Mouse (Mus musculus): ENCODE results near the gene Dync1i1.

Dync1i1 gene

GRCm38 (mm10) chr6:5854048-5854836 is 128.8 kb downstream of the Dync1i1 start:
- in situ Hi-C loops (cut with MboI, MseI) = no loop called here

DNA sequence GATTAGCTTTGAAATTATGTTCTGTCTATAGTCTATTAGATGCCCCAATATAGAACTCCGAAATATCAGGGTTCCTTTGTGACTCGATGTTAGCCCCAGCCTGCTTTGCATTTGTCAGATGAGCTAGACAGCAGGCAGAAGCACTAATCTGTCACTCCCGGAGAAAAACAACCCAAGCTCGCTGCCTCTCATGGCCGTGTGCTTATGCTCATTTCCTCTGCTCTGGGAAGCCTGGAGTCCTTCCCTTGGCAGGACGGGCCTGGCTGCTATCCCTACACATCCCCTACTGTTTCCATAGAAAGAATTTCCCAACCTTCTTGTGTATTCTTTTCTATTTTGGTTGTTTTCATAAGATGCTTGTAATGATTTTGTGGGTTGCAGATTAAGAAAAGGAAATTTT is 130.1 kb downstream of the Dync1i1 start:
- in situ Hi-C loops (cut with MboI, MseI) = no loop called here

- in situ Hi-C loops (cut with MboI, MseI) = no loop called here
Measured at GRCm38 (mm10) chr6:5858371-5858770, 132.9 kb downstream of the Dync1i1 start.

DNA sequence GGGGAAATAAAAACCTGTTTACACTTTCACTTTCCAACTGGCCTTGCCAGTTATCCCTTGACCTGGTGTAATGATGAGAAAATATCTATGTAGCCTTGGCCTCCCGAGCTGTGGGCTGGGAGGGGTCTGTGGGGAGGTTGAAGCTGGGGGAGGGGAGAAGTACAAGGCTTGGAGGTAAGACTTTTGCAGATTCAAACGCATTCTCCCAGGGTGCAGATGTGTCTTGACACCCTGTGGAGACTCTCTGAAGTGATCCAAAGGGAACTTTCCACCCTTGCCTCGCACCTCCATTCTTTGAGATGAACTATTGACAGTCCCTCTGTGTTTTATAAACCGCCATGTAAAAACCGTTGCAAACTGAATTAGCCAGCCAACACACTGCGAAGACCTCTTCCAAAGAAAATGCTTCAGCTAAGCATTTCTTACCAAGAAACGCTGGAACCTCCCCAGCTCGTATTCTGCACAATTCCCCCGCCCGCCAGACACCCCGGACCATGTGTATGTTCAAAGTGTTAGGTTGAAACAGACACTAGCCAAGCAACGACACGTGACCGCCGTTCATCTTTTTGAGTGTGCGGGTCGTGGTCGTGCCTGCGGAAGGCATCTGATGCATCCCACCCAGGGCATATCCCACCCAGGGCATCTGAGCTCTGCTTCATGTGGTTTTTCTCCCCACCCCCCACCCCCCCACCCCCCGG is 133.6 kb downstream of the Dync1i1 start:
- in situ Hi-C loops (cut with MboI, MseI) = no loop called here

DNA sequence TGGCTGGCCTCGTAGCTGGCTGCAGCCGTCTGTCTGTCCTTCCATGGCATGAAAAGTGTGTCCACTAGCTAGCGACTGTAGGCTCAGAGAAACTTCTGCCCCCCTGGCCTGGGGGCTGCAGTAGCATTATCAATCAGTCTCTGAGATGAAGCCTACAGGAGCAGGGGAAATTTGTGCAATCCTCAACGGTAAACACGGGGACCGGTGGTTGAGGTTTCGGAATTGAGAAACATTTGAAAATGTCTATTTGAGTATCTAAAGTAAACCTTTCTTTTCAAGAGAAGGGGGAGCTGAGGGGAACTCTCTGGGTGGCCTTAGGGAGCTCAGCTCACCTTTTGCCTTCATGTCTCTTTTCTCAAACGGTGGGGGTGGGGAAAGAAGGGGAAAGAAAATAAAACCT is 134.2 kb downstream of the Dync1i1 start:
- in situ Hi-C loops (cut with MboI, MseI) = no loop called here

DNA sequence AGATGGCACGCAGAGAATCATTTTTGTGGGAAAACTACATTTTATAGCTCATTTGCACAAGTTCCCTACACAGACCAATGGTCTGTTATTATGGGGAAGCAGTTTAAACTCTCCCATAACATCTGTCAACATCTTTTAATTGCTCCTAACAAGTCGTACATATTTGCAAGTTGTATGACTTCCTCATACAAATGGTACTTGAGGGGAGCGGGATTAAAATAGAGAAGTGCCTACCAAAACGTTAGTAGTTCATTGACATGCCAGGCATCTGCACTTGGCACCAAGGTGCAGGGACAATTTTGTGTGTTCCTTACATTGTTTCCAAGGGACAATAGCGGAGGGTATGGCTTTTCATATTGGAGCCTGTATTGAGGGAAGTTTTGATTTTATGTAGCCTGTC is 140.7 kb downstream of the Dync1i1 start:
- in situ Hi-C loops (cut with MboI, MseI) = no loop called here

GRCm38 (mm10) chr6:5867221-5867620 is 141.8 kb downstream of the Dync1i1 start:
- in situ Hi-C loops (cut with MboI, MseI) = no loop called here

- in situ Hi-C loops (cut with MboI, MseI) = no loop called here
Measured at GRCm38 (mm10) chr6:5871060-5871459, 145.6 kb downstream of the Dync1i1 start.

- in situ Hi-C loops (cut with MboI, MseI) = no loop called here
Measured at GRCm38 (mm10) chr6:5871581-5872298, 146.3 kb downstream of the Dync1i1 start.

DNA sequence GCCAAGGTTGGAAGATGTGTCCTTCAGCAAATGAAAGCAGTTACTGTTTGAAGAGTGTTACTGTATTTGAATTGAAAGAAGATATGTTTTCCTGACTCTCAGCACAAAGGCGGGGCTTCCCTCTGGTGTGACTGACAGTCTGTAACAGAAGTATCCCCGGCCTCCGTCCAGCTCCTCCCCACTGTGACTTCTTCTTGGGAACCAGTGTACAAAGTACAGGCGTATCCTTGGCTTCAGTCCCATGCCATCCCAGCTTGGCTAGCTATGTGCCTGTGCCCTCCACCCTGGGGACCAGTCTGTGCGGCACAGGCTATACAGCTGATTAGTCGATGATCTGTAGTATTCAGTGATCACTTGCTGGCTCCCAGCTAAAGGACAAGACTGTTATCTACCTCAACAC is 163.9 kb downstream of the Dync1i1 start:
- in situ Hi-C loops (cut with MboI, MseI) = no loop called here

GRCm38 (mm10) chr6:5911295-5911694 is 185.9 kb downstream of the Dync1i1 start:
- in situ Hi-C loops (cut with MboI, MseI) = no loop called here

- in situ Hi-C loops (cut with MboI, MseI) = no loop called here
Measured at GRCm38 (mm10) chr6:5915028-5915427, 189.6 kb downstream of the Dync1i1 start.

- in situ Hi-C loops (cut with MboI, MseI) = no loop called here
Measured at GRCm38 (mm10) chr6:5920670-5921069, 195.2 kb downstream of the Dync1i1 start.

DNA sequence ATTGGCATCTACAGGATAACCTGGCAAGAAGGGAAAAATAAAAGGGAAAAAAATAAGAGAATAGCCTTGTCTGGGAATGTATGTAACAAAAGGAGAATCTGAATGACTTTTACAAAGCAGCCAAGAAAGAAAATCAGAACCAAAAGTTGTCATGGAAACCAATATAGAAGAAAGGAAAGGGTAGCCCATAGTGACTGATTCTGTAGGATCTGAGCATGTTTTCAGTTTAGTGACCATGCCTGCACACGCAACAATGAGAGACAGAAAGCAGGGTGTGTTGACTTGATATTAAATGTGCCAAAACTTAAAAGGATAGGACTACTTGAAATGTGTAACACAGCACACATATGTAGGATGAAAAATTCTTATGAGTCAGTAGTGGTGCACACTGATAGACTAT is 197.2 kb downstream of the Dync1i1 start:
- in situ Hi-C loops (cut with MboI, MseI) = no loop called here

- in situ Hi-C loops (cut with MboI, MseI) = no loop called here
Measured at GRCm38 (mm10) chr6:5923148-5923547, 197.7 kb downstream of the Dync1i1 start.

DNA sequence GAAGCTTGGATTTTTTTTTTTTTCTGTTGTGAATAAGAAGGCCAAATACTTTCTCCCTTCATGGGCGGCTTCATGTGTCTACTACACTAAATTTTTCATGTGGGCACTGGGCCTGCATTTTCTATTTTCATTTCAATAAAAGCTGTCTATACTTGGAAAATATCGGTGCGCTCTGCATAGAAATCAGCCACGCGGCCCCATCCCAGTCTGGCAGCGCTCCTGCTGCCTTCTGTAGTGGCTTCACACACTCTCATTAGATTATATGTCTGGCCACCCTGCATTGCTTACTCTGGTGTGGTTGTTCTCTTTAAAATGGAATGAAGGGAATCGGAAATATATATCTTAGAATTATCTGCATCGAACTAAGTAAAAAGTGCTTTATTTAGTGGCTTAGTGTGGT is 204.7 kb downstream of the Dync1i1 start:
- in situ Hi-C loops (cut with MboI, MseI) = no loop called here

DNA sequence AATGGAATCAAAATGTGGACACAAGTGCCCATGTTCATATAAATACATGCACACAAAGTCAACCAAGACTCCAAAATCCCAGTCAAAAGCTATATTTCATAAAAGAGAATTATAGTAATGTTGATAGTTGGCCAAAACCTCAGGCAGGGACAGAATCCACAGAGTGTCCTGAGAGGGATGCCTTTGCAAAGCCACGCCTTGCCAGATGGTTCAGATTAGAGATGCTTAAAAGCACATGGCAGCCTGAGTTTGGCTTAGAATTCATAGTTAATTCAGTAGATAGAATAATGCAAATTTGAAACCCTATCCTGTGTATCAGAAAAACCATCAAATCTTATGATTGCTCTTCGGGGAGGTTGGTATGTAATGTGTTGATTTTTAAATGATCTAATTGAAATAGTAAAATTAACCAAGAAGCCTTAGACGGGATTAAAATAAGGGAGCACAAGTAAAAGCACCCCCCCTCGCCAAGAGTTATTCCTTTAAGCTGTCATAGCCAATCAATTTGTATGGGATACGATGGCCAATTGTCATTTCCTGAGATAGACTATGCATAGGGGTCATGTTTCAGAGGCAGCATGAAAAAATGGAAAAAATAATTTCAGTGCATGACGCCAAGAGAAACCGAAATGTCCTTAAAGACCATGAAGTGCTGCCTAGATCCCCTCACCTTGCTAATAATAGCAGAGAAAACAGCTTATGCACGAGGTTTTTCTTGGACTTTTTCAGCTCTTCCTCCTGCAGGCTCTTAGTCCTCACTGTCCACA is 210.3 kb downstream of the Dync1i1 start:
- in situ Hi-C loops (cut with MboI, MseI) = no loop called here

GRCm38 (mm10) chr6:5949812-5950392 is 224.5 kb downstream of the Dync1i1 start:
- in situ Hi-C loops (cut with MboI, MseI) = no loop called here

DNA sequence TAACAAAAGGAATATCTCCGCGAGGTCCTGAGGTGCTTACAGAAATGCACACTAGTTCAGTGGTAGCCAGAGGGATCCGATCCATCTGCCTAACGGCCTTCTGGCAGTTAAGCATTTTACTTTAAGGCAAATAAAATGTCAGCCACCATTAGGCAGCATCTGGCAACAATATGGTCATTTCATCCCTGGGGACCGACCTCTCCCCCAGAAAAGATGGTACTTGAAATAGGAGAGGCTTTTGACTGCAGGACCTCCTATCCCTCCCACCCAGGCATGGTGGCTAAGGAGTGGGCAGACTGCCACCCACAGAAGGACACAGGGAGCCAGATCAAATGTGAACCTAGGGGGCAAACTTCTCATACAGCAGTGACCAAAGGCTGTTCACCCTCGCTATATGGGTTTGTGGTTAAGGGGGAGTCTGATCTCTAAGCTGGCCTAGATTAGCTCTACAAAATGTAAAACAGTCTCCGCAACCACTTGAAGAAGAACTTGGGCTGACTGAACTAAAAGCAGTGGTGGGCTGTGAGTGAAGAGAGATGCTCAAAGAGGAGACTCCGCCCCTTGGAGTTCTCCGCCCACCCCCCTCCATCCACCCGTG is 231.0 kb downstream of the Dync1i1 start:
- in situ Hi-C loops (cut with MboI, MseI) = no loop called here

- in situ Hi-C loops (cut with MboI, MseI) = no loop called here
Measured at GRCm38 (mm10) chr6:5960728-5961127, 235.3 kb downstream of the Dync1i1 start.

DNA sequence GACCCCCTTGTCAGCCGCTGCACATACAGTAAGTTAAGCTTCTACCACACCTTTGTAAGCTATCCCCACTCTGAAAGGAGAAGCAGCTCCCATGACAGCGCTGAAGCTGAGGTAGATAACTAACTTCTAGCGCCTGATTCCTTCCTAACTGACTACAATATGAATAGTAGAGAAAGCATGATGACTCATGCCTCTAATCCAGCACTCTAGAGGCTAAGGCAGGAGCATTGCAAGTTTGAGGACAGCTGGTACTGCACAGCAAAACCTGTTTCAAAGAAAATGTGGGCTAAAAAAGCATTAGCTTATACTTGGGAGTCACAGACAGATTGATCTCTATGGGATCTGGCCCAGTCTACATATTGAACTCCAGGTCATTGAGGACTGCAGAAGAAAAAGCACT is 236.5 kb downstream of the Dync1i1 start:
- in situ Hi-C loops (cut with MboI, MseI) = no loop called here

All from T-helper 2 cell (primary cell).